Mouse (Mus musculus) thymus, adult 2 months (tissue): Measurements from ENCODE around the gene Akr1c14.

ENCODE experiments used
- CTCF ChIP-seq: fragments of 200-500 bp; IDR thresholded peaks from 2 replicates; pipeline ENCODE4 v1.5.1; 2012; ENCODE audit warnings: mild to moderate bottlenecking, control low read depth, low read length, moderate library complexity, borderline replicate concordance; ENCODE audit not compliant: control insufficient read depth, poor library complexity, insufficient read depth; ENCODE audit errors: extremely low read depth
- POLR2A ChIP-seq: fragments of 200-500 bp; IDR thresholded peaks from 2 replicates; pipeline ENCODE4 v1.6.1; 2012; ENCODE audit warnings: mild to moderate bottlenecking, low read length, control low read depth, moderate library complexity; ENCODE audit not compliant: control insufficient read depth, poor library complexity, insufficient read depth; ENCODE audit errors: extremely low read depth

GRCm38 (mm10) chr13:4129100-4129499, 80.3 kb downstream of the Akr1c14 start:
- TF ChIP-seq CTCF (no peak), POLR2A (no peak)
